18 mouse cellular contexts compared by ENCODE assay signal in the genomic region with DNA sequence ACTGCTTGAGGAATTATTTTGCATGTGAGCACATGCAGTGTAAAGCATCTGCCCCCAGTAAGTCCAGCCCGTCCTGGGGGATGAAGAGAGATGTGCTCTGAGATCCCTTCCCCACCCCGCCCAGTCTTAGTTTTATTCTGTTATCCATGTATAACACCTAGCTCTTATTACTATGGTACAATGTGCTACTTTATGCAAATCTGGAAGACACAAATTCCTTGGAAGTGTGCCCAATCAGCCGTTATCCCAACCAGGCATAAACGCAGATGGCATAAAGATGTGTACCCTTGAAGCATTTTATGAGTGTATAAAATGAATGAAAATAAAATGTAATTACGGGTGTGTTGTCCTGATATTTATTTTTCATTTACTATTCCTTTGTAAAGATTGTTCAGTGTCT.
DNase-seq lines count a peak whose midpoint lies in the region; ATAC-seq lines count a peak whose summit lies in the region.
"Had no signal": no experiment of that assay in that cellular context is flagged by ENCODE, and none has a peak within 500 bp of the region (broad histone marks: within the 10 kb centered on the region; RNA-seq: fewer than 3 reads in every experiment).

No protein-coding gene starts in this region.

- no peak overlapping the region for H3K27ac ChIP-seq in forebrain, embryonic 13.5 days
- H3K27ac ChIP-seq in forebrain, embryonic 12.5 days, result no peak overlapping the region
- H3K27ac ChIP-seq: embryonic facial prominence, embryonic 10.5 days; liver, embryonic 14.5 days; lung, embryonic 15.5 days; midbrain, embryonic 10.5 days had no signal

- WGBS in forebrain, embryonic 13.5 days, result 74% methylated on average over 5 of the region's 5 CpGs
- WGBS in forebrain, embryonic 12.5 days, result 87% methylated on average over 5 of the region's 5 CpGs

- DNase-seq in left cerebral cortex, postnatal 25 days (ENCODE audit: low spot score in 2 of 2), result peak; percentile 24 to 26
- DNase-seq in left cerebral cortex, adult 11 months (ENCODE audit: low spot score), result no peak
- DNase-seq in brain, adult 2 months (ENCODE audit: low read depth, low spot score), result peak; percentile 49
- DNase-seq in layer of hippocampus, adult 11-12 months (ENCODE audit: low spot score), result peak; percentile 33
- DNase-seq in adrenal gland, postnatal 10 days, result no peak
- DNase-seq: cerebellum, adult 11 months; gastrocnemius, postnatal 25 days; kidney, adult 11 months; lung, postnatal 4 days; thymus, postnatal 25 days had no signal

- no peak overlapping the region for H3K4me2 ChIP-seq in forebrain, embryonic 13.5 days
- H3K4me2 ChIP-seq in forebrain, embryonic 12.5 days, result no peak overlapping the region
- H3K4me2 ChIP-seq: lung, embryonic 15.5 days had no signal

- H3K4me3 ChIP-seq in forebrain, embryonic 13.5 days, result no peak overlapping the region
- H3K4me3 ChIP-seq in forebrain, embryonic 12.5 days (replicated peaks), result no peak overlapping the region
- H3K4me3 ChIP-seq: embryonic facial prominence, embryonic 10.5 days; lung, embryonic 15.5 days; midbrain, embryonic 10.5 days had no signal

- ATAC-seq in forebrain, embryonic 13.5 days, result peak; percentile 80
- no peak for ATAC-seq in forebrain, embryonic 12.5 days (ENCODE audit: low FRiP score)
- no peak for ATAC-seq in granulocyte monocyte progenitor cell, adult 5-6 weeks (replicated peaks; ENCODE audit: poor library complexity, severe bottlenecking)

- H3K27me3 ChIP-seq in forebrain, embryonic 13.5 days, result no peaks in the 10 kb centered on the region
- no peaks in the 10 kb centered on the region for H3K27me3 ChIP-seq in forebrain, embryonic 12.5 days
- H3K27me3 ChIP-seq: CH12.LX; lung, embryonic 15.5 days had no signal

- H3K9ac ChIP-seq in forebrain, embryonic 13.5 days, result no peak overlapping the region
- H3K9ac ChIP-seq in forebrain, embryonic 12.5 days, result no peak overlapping the region
- H3K9ac ChIP-seq: liver, embryonic 14.5 days; lung, embryonic 15.5 days had no signal

- no peaks in the 10 kb centered on the region for H3K9me3 ChIP-seq in forebrain, embryonic 13.5 days (replicated peaks)
- no peaks in the 10 kb centered on the region for H3K9me3 ChIP-seq in forebrain, embryonic 12.5 days
- H3K9me3 ChIP-seq: embryonic facial prominence, embryonic 10.5 days; lung, embryonic 15.5 days; midbrain, embryonic 10.5 days had no signal

- H3K4me1 ChIP-seq in forebrain, embryonic 13.5 days, result no peaks in the 10 kb centered on the region
- H3K4me1 ChIP-seq in forebrain, embryonic 12.5 days, result no peaks in the 10 kb centered on the region
- H3K4me1 ChIP-seq: embryonic facial prominence, embryonic 10.5 days; lung, embryonic 15.5 days; midbrain, embryonic 10.5 days had no signal

- intact Hi-C loops in left cerebral cortex, postnatal 25 days (cut with DNase I), result no loop called here

- H3K36me3 ChIP-seq in forebrain, embryonic 13.5 days (ENCODE audit: poor library complexity, severe bottlenecking), result no peaks in the 10 kb centered on the region
- H3K36me3 ChIP-seq in forebrain, embryonic 12.5 days (replicated peaks), result no peaks in the 10 kb centered on the region
- H3K36me3 ChIP-seq: embryonic facial prominence, embryonic 10.5 days; lung, embryonic 15.5 days; midbrain, embryonic 10.5 days had no signal

Comparison
In these comparisons a context has a peak if more than half of its experiments do, and no peak if none do; other contexts are left out.
1. DNase-seq: peak in left cerebral cortex, postnatal 25 days (2 of 2), brain, adult 2 months (single experiment) and layer of hippocampus, adult 11-12 months (single experiment); none in left cerebral cortex, adult 11 months (single experiment) and adrenal gland, postnatal 10 days (single experiment).